In the genomic region with DNA sequence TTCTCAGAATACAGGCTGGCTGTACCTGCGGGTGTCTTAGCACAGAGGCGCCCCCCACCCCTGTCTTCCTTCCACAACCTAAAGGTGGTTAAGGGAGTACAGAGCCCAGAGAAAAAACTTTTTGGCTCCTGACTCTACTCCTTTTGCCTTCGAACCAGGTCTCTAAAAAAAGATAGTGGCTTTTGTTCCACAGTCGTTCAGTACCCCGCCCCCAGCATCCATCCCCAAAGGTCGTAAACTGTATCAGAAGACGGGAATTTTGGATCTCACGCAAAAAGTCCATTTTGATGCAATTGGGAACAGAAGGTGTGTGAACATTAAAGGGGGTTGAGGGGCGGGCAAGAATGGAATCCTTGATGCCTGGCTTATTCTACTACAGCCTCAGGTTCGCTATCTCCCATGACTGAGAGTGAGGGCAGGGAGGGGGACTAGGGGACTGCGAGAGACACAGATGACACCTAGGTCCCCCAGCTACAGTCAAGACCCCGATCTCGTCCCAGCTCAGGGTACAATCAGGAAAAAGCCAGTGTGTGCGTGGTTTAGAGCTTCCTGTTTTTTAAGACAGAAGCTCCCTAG, we compare ENCODE assay signal across 8 mouse cellular contexts. TPM values are rescaled to one million over a fixed set of nuclear protein-coding genes. Genes with fewer than 3 reads are reported as not detected.
DNase-seq lines count a peak whose midpoint lies in the region; ATAC-seq and TF ChIP-seq lines count a peak whose summit lies in the region.

No protein-coding gene starts in this region.

- TF ChIP-seq CTCF in cerebellum, adult 2 months (IDR thresholded peaks at IDR 0.05; ENCODE audit: borderline replicate concordance, insufficient read depth, low read depth, low read length): no peak
- TF ChIP-seq CTCF in spleen, adult 2 months (IDR thresholded peaks at IDR 0.05; ENCODE audit: extremely low read depth, insufficient read depth, insufficient read length, insufficient replicate concordance): no peak
- no peak for TF ChIP-seq CTCF in olfactory bulb, adult 2 months (IDR thresholded peaks at IDR 0.05; ENCODE audit: insufficient read depth, low read depth, low read length)

- H3K9me3 ChIP-seq in limb, embryonic 12.5 days: no peaks in the 10 kb centered on the region

- H3K4me2 ChIP-seq in limb, embryonic 12.5 days: peak overlapping the region; percentile 92

- H3K4me3 ChIP-seq in cerebellum, adult 2 months (replicated peaks; ENCODE audit: insufficient read depth, low read depth, low read length): peak overlapping the region; percentile 77
- H3K4me3 ChIP-seq in spleen, adult 2 months (ENCODE audit: extremely low read depth, insufficient read depth, insufficient read length): peak overlapping the region; percentile 84
- H3K4me3 ChIP-seq in limb, embryonic 12.5 days (replicated peaks): peak overlapping the region; percentile 77
- H3K4me3 ChIP-seq in olfactory bulb, adult 2 months (ENCODE audit: insufficient read depth, low read depth, low read length): peak overlapping the region; percentile 59

- no peaks in the 10 kb centered on the region for H3K27me3 ChIP-seq in cerebellum, adult 2 months (ENCODE audit: control insufficient read depth, insufficient read depth, low read length)
- H3K27me3 ChIP-seq in spleen, adult 2 months (ENCODE audit: control insufficient read depth, insufficient read depth, low read length): no peaks in the 10 kb centered on the region
- no peaks in the 10 kb centered on the region for H3K27me3 ChIP-seq in limb, embryonic 12.5 days

- WGBS in cerebellum, adult 2 months: 1% methylated on average over 14 of the region's 14 CpGs
- 4% methylated on average over 14 of the region's 14 CpGs for WGBS in spleen, adult 2 months
- WGBS in limb, embryonic 12.5 days: 1% methylated on average over 14 of the region's 14 CpGs
- WGBS in olfactory bulb, adult 2 months: 2% methylated on average over 14 of the region's 14 CpGs

- no peaks in the 10 kb centered on the region; the same call in 1 of the 2 replicates for H3K4me1 ChIP-seq in cerebellum, adult 2 months (ENCODE audit: control insufficient read depth, insufficient read depth, low read length)
- H3K4me1 ChIP-seq in spleen, adult 2 months (ENCODE audit: control insufficient read depth, insufficient read depth, insufficient read length): peaks cover 3% of the 10 kb centered on the region; the same call in 1 of the 2 replicates
- H3K4me1 ChIP-seq in limb, embryonic 12.5 days (replicated peaks): peaks cover 24% of the 10 kb centered on the region
- no peaks in the 10 kb centered on the region for H3K4me1 ChIP-seq in olfactory bulb, adult 2 months (ENCODE audit: control insufficient read depth, insufficient read depth, low read length)

- peak overlapping the region; percentile 82 for H3K27ac ChIP-seq in cerebellum, adult 2 months (ENCODE audit: insufficient read depth, low read length)
- peak overlapping the region; percentile 86 for H3K27ac ChIP-seq in spleen, adult 2 months (ENCODE audit: insufficient read depth, low read length)
- peak overlapping the region; percentile 96 for H3K27ac ChIP-seq in limb, embryonic 12.5 days
- peak overlapping the region; percentile 93 for H3K27ac ChIP-seq in olfactory bulb, adult 2 months (ENCODE audit: insufficient read depth, low read depth, low read length)

- peak overlapping the region; percentile 90 for H3K9ac ChIP-seq in limb, embryonic 12.5 days (replicated peaks)

- ATAC-seq in limb, embryonic 12.5 days (ENCODE audit: insufficient number of reproducible peaks, insufficient read depth, low FRiP score, low TSS enrichment, low read depth): peak; percentile 23

- no peak for DNase-seq in cerebellum, adult 2 months
- no peak for DNase-seq in cerebellum, postnatal 4 days (ENCODE audit: low spot score in 2 of 2)
- no peak for DNase-seq in spleen, adult 2 months (ENCODE audit: low read depth in 1 of 2, low spot score in 2 of 2)
- DNase-seq in spleen, adult 18-20 months: no peak
- no peak for DNase-seq in layer of hippocampus, postnatal 36 days
- no peak for DNase-seq in urinary bladder, postnatal 10 days (ENCODE audit: low spot score)

- no peak; the same call in 1 of the 2 replicates for TF ChIP-seq POLR2A in cerebellum, adult 2 months (IDR thresholded peaks at IDR 0.05; ENCODE audit: borderline replicate concordance, insufficient read depth, low read length)
- TF ChIP-seq POLR2A in spleen, adult 2 months (IDR thresholded peaks at IDR 0.05; ENCODE audit: low read depth, low read length): no peak
- TF ChIP-seq POLR2A in olfactory bulb, adult 2 months (IDR thresholded peaks at IDR 0.05; ENCODE audit: insufficient read depth, low read depth, low read length): no peak; the same call in 1 of the 2 replicates

- H3K36me3 ChIP-seq in spleen, adult 2 months (ENCODE audit: control insufficient read depth, insufficient read depth, low read length): no peaks in the 10 kb centered on the region
- H3K36me3 ChIP-seq in limb, embryonic 12.5 days: no peaks in the 10 kb centered on the region

RNA-seq across cellular contexts. Expression of a gene that starts 3.4 kb away (rescaled TPM):
- polyA plus RNA-seq in cerebellum, adult 2 months (2012; rRNA removed): 6.5 and 7.8 TPM in 2 replicates
- polyA plus RNA-seq in spleen, adult 2 months (2012; rRNA removed): 2.7 and 3.4 TPM in 2 replicates
- 5.1 and 5.4 TPM in 2 replicates for polyA plus RNA-seq in limb, embryonic 12.5 days (2016; fragmentation: Nextera tagmentation; extraction: Ambion mirVana)
- polyA plus RNA-seq in olfactory bulb, adult 2 months (2012; ENCODE audit: insufficient read depth, insufficient read length, low replicate concordance, missing spikeins): not detected in 2 replicates
- 1 to 10 TPM; 8.3 to 9.8 TPM for total RNA-seq in layer of hippocampus, postnatal 36 days (2021)
